ENCODE assay signal across 15 mouse cellular contexts in the genomic region with DNA sequence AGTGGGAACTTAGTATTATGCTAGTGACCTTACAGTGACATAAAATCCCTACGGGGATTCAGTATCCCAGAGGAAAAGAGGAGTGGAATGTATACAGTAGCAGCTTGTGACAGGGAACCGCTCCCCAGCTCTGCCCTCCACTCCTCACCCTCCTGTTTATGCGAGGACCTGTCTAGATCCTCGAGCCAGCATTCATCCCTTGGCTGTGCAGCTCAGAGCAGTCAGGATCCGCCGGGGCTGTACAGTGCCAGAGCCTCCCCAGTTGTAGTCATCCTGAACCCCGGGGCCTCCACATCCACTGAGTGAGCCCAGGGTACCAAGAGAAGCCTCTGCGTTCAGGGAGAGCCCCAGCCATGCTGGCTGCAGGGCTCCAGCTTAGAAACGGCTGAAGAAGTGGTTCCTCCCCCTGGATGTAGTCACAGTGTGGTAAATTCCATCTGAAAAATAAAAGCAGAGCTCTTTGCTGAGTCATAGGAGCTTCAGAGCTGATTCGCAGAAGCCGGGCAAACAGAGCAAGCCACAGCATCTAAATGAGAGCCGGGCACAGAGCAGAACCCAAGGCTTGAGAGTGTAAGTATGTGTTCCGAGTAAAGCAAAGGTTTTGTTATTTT. TPM values are rescaled to one million over a fixed set of nuclear protein-coding genes. Genes with fewer than 3 reads are reported as not detected.
DNase-seq lines count a peak whose midpoint lies in the region; ATAC-seq and TF ChIP-seq lines count a peak whose summit lies in the region.
"Had no signal": no experiment of that assay in that cellular context is flagged by ENCODE, and none has a peak within 500 bp of the region (broad histone marks: within the 10 kb centered on the region; RNA-seq: fewer than 3 reads in every experiment).

No protein-coding gene starts in this region.

- H3K36me3 ChIP-seq in forebrain, postnatal 0 days (ENCODE audit: insufficient read depth), result no peaks in the 10 kb centered on the region
- H3K36me3 ChIP-seq in forebrain, embryonic 10.5 days (replicated peaks), result no peaks in the 10 kb centered on the region
- H3K36me3 ChIP-seq in forebrain, embryonic 11.5 days (ENCODE audit: control insufficient read depth, insufficient read depth, low read length), result no peaks in the 10 kb centered on the region
- H3K36me3 ChIP-seq: midbrain, embryonic 12.5 days had no signal

- no peak overlapping the region for H3K4me2 ChIP-seq in forebrain, postnatal 0 days (ENCODE audit: low read depth)
- H3K4me2 ChIP-seq in forebrain, embryonic 11.5 days (ENCODE audit: low read depth, low read length, severe bottlenecking), result no peak overlapping the region
- H3K4me2 ChIP-seq: midbrain, embryonic 12.5 days had no signal

- H3K4me1 ChIP-seq in forebrain, postnatal 0 days (ENCODE audit: insufficient read depth), result no peaks in the 10 kb centered on the region
- H3K4me1 ChIP-seq in forebrain, embryonic 10.5 days, result peaks cover 10% of the 10 kb centered on the region; the same call in 1 of the 2 replicates
- no peaks in the 10 kb centered on the region for H3K4me1 ChIP-seq in forebrain, embryonic 11.5 days (replicated peaks; ENCODE audit: control insufficient read depth, insufficient read depth, low read length)
- H3K4me1 ChIP-seq: midbrain, embryonic 12.5 days had no signal

- no peak for TF ChIP-seq CTCF in forebrain, postnatal 0 days (IDR thresholded peaks at IDR 0.05; ENCODE audit: low read depth)
- TF ChIP-seq CTCF in Patski (IDR thresholded peaks at IDR 0.05), result no peak

- no peak overlapping the region for H3K27ac ChIP-seq in forebrain, postnatal 0 days (ENCODE audit: low read depth, low read length)
- H3K27ac ChIP-seq in forebrain, embryonic 10.5 days, result no peak overlapping the region
- H3K27ac ChIP-seq in forebrain, embryonic 11.5 days (ENCODE audit: low read depth, low read length), result no peak overlapping the region
- H3K27ac ChIP-seq: midbrain, embryonic 12.5 days had no signal

- peak; percentile 67 for ATAC-seq in forebrain, postnatal 0 days
- ATAC-seq in Patski, result peak; percentile 75
- no peak for ATAC-seq in forebrain, embryonic 11.5 days (replicated peaks; ENCODE audit: low FRiP score)
- ATAC-seq: activated CD4-positive, CD25-positive, alpha-beta regulatory T cell, adult 4 months; intestine, postnatal 0 days had no signal

- no peaks in the 10 kb centered on the region for H3K27me3 ChIP-seq in forebrain, postnatal 0 days (ENCODE audit: insufficient read depth, low read length)
- no peaks in the 10 kb centered on the region for H3K27me3 ChIP-seq in forebrain, embryonic 10.5 days (ENCODE audit: poor library complexity, severe bottlenecking)
- H3K27me3 ChIP-seq in Patski, result no peaks in the 10 kb centered on the region
- H3K27me3 ChIP-seq in forebrain, embryonic 11.5 days (ENCODE audit: control insufficient read depth, insufficient read depth, low read length), result no peaks in the 10 kb centered on the region
- H3K27me3 ChIP-seq: midbrain, embryonic 12.5 days had no signal

- DNase-seq in forebrain, postnatal 0 days, result no peak
- no peak for DNase-seq in forebrain, embryonic 10.5 days (ENCODE audit: extremely low spot score, low spot score)
- DNase-seq in 3134 (ENCODE audit: extremely low read depth, insufficient read length, low spot score) (peak; percentile 74), Patski (ENCODE audit: low read depth, low spot score) (no peak)
- DNase-seq in left cerebral cortex, postnatal 14 days (ENCODE audit: low spot score in 2 of 2), result peak; percentile 52 to 75
- no peak for DNase-seq in forebrain, embryonic 11.5 days (ENCODE audit: low spot score)
- DNase-seq in thymus, postnatal 10 days (ENCODE audit: low spot score in 2 of 2), result no peak
- no peak for DNase-seq in spleen, postnatal 14 days (ENCODE audit: low spot score in 2 of 2)
- DNase-seq: cerebellum, adult 9-11 months; gastrocnemius, postnatal 14 days; lung, adult 2 months had no signal

- in situ Hi-C loops in Patski (cut with MboI; ENCODE audit: low pct_unique_long_range_greater_than_20kb), result no loop called here

- H3K4me3 ChIP-seq in forebrain, postnatal 0 days (ENCODE audit: low read depth, low read length), result no peak overlapping the region
- H3K4me3 ChIP-seq in forebrain, embryonic 10.5 days, result no peak overlapping the region
- no peak overlapping the region for H3K4me3 ChIP-seq in forebrain, embryonic 11.5 days (ENCODE audit: low read depth, low read length)
- H3K4me3 ChIP-seq: midbrain, embryonic 12.5 days had no signal

- POLR2A ChIA-PET in Patski (lab: Charles Lee), result no interaction called here

- intact Hi-C loops in left cerebral cortex, postnatal 14 days (cut with DNase I), result no loop called here

- CTCF ChIA-PET in Patski (lab: Charles Lee), result interaction anchor here (0.7 kb wide), 1 partner anchor 14 kb away, joined by 3 read pairs; no protein-coding TSS in a partner anchor

- H3K9me3 ChIP-seq in forebrain, postnatal 0 days (ENCODE audit: low read length), result no peaks in the 10 kb centered on the region
- H3K9me3 ChIP-seq in forebrain, embryonic 10.5 days, result no peaks in the 10 kb centered on the region
- H3K9me3 ChIP-seq in forebrain, embryonic 11.5 days (ENCODE audit: control insufficient read depth, low read length), result no peaks in the 10 kb centered on the region
- H3K9me3 ChIP-seq: midbrain, embryonic 12.5 days had no signal

- 57% methylated on average over 13 of the region's 13 CpGs for WGBS in forebrain, postnatal 0 days
- WGBS in forebrain, embryonic 10.5 days, result 73% methylated on average over 13 of the region's 13 CpGs
- WGBS in forebrain, embryonic 11.5 days, result 77% methylated on average over 13 of the region's 13 CpGs

- no peak overlapping the region for H3K9ac ChIP-seq in forebrain, postnatal 0 days
- no peak overlapping the region for H3K9ac ChIP-seq in forebrain, embryonic 11.5 days (ENCODE audit: low read length)
- H3K9ac ChIP-seq: midbrain, embryonic 12.5 days had no signal

RNA-seq across cellular contexts. Expression of a gene that starts 27.6 kb away (rescaled TPM):
- 13.9 and 15.8 TPM in 2 replicates for total RNA-seq in forebrain, postnatal 0 days (2014; rRNA removed)
- 3.1 and 5.7 TPM in 2 replicates for polyA plus RNA-seq in forebrain, postnatal 0 days (2015; fragmentation: Nextera tagmentation; extraction: Ambion mirVana)
- 0.43 and 0.47 TPM in 2 replicates for polyA plus RNA-seq in forebrain, embryonic 10.5 days (2016; fragmentation: Nextera tagmentation; extraction: Ambion mirVana)
- polyA plus RNA-seq in Patski (2021), result not detected
- total RNA-seq in left cerebral cortex, postnatal 14 days (2021), result 10 to 100 TPM; 42.1 to 44.0 TPM
- 0.55 and 0.83 TPM in 2 replicates for polyA plus RNA-seq in forebrain, embryonic 11.5 days (2014; fragmentation: Nextera tagmentation; extraction: Ambion mirVana)
- total RNA-seq: gastrocnemius, postnatal 14 days had no signal
- polyA plus RNA-seq: activated CD4-positive, CD25-positive, alpha-beta regulatory T cell, adult 4 months; heart, embryonic 16.5 days; lung, adult 2 months had no signal

RNA-seq across cellular contexts. Expression of a gene that starts 58.8 kb away (rescaled TPM):
- 145 TPM in 2 replicates for total RNA-seq in forebrain, postnatal 0 days (2014; rRNA removed)
- polyA plus RNA-seq in forebrain, postnatal 0 days (2015; fragmentation: Nextera tagmentation; extraction: Ambion mirVana), result 98.8 and 108 TPM in 2 replicates
- 111 and 127 TPM in 2 replicates for polyA plus RNA-seq in forebrain, embryonic 10.5 days (2016; fragmentation: Nextera tagmentation; extraction: Ambion mirVana)
- polyA plus RNA-seq in Patski (2021), result 130 TPM
- 100 to 1,000 TPM; 130 to 134 TPM for total RNA-seq in left cerebral cortex, postnatal 14 days (2021)
- 85.4 and 96.4 TPM in 2 replicates for polyA plus RNA-seq in forebrain, embryonic 11.5 days (2014; fragmentation: Nextera tagmentation; extraction: Ambion mirVana)

Comparison
In these comparisons a context has a peak if more than half of its experiments do, and no peak if none do; other contexts are left out.
1. DNase-seq: peak in 3134 (single experiment) and left cerebral cortex, postnatal 14 days (2 of 2); none in forebrain, postnatal 0 days (single experiment), forebrain, embryonic 10.5 days (single experiment), Patski (single experiment), forebrain, embryonic 11.5 days (single experiment), thymus, postnatal 10 days (0 of 2) and spleen, postnatal 14 days (0 of 2).